Mouse (Mus musculus): ENCODE results near the gene Cdh13.
A peak's percentile ranks its signal among the peaks of the same experiment; 100 is the strongest.

Gene Cdh13

DNA sequence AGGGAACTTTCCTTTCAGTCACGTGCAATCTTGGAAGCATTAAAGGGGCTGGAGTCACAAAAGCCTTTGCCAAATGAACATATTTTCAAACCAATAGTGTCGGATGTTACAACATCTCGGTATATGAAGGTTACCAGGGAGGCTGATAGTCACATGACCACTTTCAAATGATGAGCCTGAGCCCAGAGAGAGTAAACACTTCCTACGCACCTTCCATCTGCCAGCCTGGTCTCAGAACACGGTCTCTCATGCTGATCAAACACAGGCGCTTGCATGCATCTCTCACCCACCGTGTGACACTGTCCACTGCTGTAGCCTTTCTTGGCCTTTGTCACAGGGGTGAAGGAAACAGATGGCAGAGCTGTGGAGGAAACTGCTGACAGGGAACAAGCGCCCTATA, 313.3 kb downstream of the Cdh13 start:
- no peak for DNase-seq

GRCm38 (mm10) chr8:118601376-118601775, 317.8 kb downstream of the Cdh13 start:
- DNase-seq, result no peak

- DNase-seq, result no peak
Observed at GRCm38 (mm10) chr8:118602074-118602473, 318.5 kb downstream of the Cdh13 start.

- DNase-seq, result no peak
Observed at GRCm38 (mm10) chr8:118611551-118611950, 328.0 kb downstream of the Cdh13 start.

GRCm38 (mm10) chr8:118618195-118618594, 334.7 kb downstream of the Cdh13 start:
- DNase-seq, result no peak

- DNase-seq, result no peak
Observed at GRCm38 (mm10) chr8:118626425-118626824, 342.9 kb downstream of the Cdh13 start.

GRCm38 (mm10) chr8:118627737-118628136, 344.2 kb downstream of the Cdh13 start:
- no peak for DNase-seq

DNA sequence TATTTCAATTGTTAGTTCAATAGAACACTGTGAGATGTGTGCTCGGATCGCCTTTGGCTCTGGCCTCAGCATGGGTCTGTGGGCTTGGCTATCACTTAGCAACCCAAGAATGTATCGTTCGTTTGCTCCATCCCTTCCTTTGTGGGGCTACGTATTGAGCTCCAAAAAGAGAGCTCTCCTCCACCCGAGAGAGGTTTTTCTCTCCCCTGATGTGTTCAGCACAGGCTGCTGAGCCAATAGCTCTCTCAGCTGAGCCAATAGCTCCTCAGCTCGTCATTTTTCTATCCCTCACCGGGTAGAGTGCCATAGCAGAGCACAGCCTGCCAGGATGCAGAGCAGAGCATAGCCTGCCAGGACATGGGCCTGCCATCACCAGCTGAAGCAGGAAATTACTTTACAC, 345.2 kb downstream of the Cdh13 start:
- no peak for DNase-seq

- peak; percentile 64 for DNase-seq
Observed at GRCm38 (mm10) chr8:118635296-118636060, 351.9 kb downstream of the Cdh13 start.

DNA sequence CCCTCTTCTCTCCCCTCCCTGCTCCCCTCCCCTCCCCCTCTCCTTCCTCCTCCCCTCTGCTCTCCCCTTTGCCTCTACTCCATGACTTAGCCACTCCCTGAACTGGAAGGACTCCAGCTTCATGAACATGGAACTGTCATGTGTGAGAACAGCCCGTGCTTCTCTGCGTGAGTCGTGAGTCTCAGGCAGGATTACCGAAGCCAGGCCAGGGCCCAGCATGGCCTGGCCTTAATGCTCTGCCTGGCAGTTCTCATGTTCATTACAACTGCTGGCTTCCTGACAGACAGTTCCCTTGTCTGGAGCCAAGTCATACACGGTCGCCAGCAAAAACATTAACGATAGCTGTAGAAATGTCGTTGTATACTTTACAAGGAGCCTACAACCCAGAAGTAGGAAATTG, 356.1 kb downstream of the Cdh13 start:
- DNase-seq, result peak; percentile 46

GRCm38 (mm10) chr8:118641799-118642198, 358.3 kb downstream of the Cdh13 start:
- DNase-seq, result no peak

- no peak for DNase-seq
Observed at GRCm38 (mm10) chr8:118648801-118649537, 365.4 kb downstream of the Cdh13 start.

DNA sequence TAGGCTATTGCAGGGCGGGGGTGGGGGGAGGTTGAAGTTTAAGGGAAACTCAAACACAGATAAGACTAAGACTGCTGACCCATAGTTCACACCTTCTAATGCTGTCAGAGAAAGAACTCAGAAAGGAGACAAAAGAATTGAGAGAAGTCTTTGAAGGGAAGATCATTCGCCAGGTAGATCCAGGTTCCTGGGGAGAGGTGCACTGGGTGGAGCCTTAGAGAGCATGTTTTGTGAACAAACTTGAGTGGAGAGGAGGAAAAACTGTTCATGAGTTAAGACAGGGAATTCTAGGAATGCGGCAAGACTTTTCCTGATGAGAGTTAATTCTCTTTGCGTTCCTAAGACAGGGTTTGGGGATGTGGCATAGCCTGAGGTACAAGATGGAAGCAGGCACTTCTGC, 366.4 kb downstream of the Cdh13 start:
- DNase-seq, result no peak

- no peak for DNase-seq
Observed at GRCm38 (mm10) chr8:118662001-118662829, 378.7 kb downstream of the Cdh13 start.

- DNase-seq, result no peak
Observed at GRCm38 (mm10) chr8:118665081-118665480, 381.5 kb downstream of the Cdh13 start.

- DNase-seq, result peak; percentile 21
Observed at GRCm38 (mm10) chr8:118667736-118668135, 384.2 kb downstream of the Cdh13 start.

GRCm38 (mm10) chr8:118676233-118676632, 392.7 kb downstream of the Cdh13 start:
- no peak for DNase-seq

- no peak for DNase-seq
Observed at GRCm38 (mm10) chr8:118679347-118679746, 395.8 kb downstream of the Cdh13 start.

- peak; percentile 45 for DNase-seq
Observed at GRCm38 (mm10) chr8:118683386-118683785, 399.9 kb downstream of the Cdh13 start.

GRCm38 (mm10) chr8:118685863-118686262, 402.3 kb downstream of the Cdh13 start:
- DNase-seq, result peak; percentile 5

DNA sequence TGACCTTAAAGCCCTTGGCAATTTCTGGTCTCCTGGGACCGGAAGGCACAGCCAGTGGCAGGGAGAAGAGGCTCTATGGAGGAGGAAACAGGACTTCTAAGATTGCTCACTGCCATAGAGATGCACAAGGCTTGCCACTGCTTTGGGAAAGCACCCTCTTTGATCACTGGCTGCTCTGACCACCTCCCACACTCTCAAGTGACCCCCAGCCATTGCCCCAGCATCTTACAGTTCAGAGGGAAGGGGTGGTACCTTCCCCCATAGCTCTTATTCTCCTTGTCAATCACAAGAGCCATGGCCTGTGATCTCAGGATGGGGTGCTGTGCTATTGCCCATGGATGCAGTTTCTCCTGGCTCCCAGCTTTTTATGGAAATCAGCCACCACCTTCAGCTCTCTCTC, 406.3 kb downstream of the Cdh13 start:
- DNase-seq, result no peak

GRCm38 (mm10) chr8:118701312-118701880, 417.9 kb downstream of the Cdh13 start:
- DNase-seq, result no peak

DNA sequence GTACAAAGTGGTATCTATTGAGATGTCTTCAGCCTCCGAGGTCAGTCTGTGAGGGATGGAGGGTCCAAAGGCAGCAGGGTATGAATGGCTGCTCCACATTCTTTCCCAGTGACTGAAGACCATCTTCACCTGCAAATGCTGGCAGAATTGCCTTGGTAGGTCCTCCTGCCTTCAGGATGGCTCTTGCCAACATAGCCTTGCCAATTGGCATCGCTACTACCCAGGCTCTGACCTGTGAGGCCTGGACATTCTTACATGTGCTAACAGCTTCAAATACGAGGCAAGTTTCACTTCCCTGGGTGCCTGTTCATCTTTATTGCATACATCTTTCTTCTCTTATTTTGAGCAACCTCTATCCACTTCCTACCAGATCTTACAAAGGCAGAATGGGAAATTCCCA, 425.8 kb downstream of the Cdh13 start:
- DNase-seq, result no peak
